Mouse (Mus musculus) embryo, embryonic 9.5 days (tissue): ENCODE measurements around the gene Crygn.
"Not testable (repeated sequence)": the region's sequence is repeated elsewhere in the genome, so short reads cannot be mapped to it uniquely, and the experiment has no call there.

ENCODE experiments used
- DNase-seq: peaks from one replicate; pipeline ENCODE4 v3.0.0-alpha.2; 2017; ENCODE audit errors: extremely low spot score

Gene Crygn

DNA sequence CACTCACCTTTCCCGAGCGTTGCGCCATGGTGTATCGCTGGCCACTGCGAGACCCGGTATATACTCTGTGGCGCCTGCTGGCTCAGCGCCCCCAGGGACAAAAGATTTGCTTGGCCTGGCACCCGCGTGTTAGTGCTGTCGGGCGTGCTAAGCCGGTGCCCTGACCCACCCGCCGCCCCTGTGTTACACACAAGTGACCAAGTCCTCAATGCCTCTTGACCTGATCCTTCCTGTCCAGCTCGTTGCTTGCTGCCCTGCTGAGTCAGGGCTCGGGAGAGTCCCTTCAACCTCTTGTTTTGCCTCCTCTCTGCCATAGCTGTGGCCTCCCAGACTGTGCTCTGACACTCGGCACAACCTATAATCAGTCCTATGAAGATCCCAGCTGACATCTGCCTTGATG lies at the start of gene Crygn:
Gene Crygn, minus strand, starts transcription at position 193 of the 400 bp plus-strand sequence.
- DNase-seq: no peak

DNA sequence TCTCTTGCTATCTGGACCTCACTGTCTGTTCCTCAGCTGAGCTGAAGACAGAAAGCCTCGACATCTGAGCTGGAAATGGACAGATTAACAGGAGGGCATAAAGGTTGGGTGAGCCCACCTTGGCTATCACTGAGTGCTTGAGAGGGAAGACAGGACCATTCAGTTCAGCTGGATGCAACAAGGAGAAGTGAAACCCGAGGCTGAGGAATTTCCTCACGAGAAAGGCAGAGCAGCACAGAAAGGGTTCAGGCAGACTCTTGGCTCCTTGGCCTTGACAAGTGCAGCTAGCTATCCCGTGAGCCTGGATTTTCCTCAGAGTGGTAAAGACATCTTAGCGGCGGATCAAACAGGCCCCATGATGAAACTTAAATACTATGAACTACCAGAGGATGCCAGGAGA lies 47.4 kb upstream of the Crygn start:
- DNase-seq: no peak

DNA sequence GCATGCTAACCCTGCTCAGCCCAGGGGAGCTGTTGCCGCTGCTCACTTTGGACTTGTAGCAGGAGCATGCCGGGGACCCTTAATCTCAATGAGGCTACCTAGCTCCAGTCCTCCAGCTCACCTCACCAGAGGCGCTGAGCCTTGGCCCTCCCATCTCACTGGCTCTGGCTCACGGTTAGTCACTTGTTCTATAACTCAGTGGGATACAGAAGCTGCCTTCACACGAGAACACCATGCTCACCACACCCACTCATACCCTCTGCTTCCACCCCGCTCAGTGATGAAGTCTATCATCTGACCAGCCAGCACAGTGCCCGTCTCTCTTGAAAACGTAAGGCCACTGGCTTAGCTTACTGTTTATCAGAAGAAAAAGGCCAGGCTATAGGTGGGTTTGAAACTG lies 46.9 kb upstream of the Crygn start:
- no peak for DNase-seq

- DNase-seq: no peak
These were observed 44.2 kb upstream of the Crygn start for GRCm38 (mm10) chr5:24801841-24802624.

GRCm38 (mm10) chr5:24800416-24800815 lies 42.6 kb upstream of the Crygn start:
- DNase-seq: no peak

GRCm38 (mm10) chr5:24798639-24799038 lies 40.8 kb upstream of the Crygn start:
- no peak for DNase-seq

DNA sequence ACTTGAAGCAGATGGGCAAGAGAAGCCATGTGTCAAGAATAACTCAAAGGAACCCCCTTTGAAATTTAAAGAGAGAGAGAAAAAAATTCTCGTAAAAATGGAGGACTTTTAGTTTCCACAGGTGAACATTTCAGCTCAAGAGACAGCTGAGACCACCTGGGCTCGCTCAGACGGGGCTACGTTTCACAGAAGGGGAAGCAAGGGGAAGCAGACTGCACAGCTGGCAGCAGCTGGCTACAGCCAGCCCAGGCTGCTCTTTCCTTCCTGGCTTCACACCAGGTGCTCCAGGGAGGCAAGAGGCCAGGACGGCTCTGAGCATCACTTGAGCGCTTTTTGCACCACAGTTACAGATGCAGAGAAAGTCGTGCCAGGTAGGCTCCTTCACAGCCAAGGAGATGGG lies 40.0 kb upstream of the Crygn start:
- no peak for DNase-seq

- no peak for DNase-seq
These were observed 35.2 kb upstream of the Crygn start for GRCm38 (mm10) chr5:24792961-24793360.

DNA sequence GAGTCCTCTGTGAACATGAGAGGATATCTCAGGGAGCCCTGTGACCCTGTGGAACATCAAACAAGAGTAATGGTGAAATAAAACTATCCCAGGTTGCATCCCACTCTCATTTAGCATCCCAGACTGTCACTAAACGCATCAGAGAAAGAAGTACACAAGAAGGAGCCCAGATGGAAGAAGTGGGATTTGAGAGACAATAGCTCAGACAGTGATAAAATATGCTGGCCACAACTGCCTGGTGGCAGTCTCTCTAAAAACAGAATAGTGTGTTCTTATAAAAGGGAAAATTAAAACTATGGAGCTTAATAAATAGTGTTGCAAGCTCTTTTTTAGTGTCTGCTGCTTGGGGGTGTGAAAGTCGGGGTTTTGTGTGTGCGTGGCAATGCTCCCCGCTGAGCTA lies 25.1 kb upstream of the Crygn start:
- DNase-seq: no peak

- no peak for DNase-seq
These were observed 23.2 kb upstream of the Crygn start for GRCm38 (mm10) chr5:24781048-24781447.

GRCm38 (mm10) chr5:24779881-24780512 lies 22.2 kb upstream of the Crygn start:
- DNase-seq: peak; percentile 53

DNA sequence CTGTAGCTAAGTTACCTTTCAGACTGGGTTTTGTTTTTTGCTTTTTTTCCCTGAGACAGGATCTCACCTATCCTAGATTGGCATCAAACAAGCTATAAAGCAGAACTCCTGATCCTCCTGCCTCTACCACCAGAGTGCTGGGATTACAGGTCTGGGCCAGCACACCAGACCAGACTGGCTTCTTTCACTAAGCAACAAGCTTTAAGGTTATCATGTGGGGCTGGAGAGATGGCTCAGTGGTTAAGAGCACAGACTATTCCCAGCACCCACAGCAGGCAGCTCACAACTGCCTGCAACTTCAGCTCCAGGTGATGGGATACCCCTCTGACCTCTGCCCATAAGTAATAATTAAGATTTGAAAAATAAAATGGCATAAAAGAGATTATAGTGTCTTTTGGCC lies 21.5 kb upstream of the Crygn start:
- DNase-seq: no peak

DNA sequence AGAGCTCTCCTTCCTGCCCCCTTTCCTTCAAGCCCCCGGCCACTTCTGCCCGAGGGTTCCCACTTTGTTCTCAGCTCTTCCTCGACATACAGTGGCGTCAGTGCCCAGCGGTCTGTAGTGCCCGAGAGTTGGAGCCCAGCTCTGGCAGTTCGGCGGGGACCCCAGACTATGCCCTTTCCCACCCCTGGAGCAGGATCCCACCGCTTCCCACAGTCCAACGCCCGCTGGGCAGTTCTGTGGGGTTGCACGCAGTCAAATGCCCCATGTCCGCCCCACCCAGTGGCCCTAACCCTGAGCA lies 21.0 kb upstream of the Crygn start:
- DNase-seq: no peak

- DNase-seq: no peak
These were observed 20.5 kb upstream of the Crygn start for GRCm38 (mm10) chr5:24778082-24778842.

GRCm38 (mm10) chr5:24776681-24777080 lies 18.9 kb upstream of the Crygn start:
- DNase-seq: no peak

DNA sequence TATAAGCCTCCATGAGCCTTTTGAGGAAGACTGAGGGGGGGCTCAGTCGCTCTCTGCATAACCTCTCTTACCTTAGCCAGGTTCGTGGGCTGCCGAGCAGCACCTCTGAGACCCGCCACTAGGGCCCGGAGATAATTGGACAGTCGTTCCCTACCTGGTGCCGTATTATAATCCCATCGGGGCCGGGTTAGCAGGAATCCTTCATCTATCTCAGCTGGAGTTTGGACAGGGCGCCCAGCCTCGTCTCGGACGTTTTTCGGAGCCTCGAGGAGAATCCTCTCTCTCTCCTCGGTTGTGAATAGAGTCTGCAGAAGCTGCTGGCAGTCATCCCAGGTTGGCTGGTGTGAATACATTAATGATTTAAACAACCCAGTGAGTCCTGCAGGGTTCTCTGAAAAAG lies 16.7 kb upstream of the Crygn start:
- DNase-seq: not testable (repeated sequence)

DNA sequence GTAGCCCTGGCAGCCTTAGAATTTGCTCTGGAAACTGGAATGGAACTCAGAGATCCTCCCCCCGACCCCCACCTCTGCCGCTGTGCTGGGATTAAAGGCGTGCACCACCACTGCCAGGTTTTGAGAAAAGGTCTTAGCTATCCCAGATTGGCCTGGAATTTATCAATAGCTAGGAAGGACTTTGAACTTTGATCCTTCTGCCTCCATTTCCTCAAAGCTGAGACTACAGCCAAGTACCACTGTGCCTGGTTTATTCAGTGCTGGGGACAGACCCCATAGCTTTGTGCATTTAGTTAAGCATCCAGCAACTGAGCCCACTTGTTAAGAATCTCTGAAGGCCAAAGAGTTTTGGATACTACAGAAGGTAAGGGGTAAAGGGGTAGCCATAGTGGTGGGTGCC lies 877 bp downstream of the Crygn start:
- DNase-seq: no peak

- DNase-seq: no peak
These were observed 5.7 kb downstream of the Crygn start for GRCm38 (mm10) chr5:24752175-24752498.

DNA sequence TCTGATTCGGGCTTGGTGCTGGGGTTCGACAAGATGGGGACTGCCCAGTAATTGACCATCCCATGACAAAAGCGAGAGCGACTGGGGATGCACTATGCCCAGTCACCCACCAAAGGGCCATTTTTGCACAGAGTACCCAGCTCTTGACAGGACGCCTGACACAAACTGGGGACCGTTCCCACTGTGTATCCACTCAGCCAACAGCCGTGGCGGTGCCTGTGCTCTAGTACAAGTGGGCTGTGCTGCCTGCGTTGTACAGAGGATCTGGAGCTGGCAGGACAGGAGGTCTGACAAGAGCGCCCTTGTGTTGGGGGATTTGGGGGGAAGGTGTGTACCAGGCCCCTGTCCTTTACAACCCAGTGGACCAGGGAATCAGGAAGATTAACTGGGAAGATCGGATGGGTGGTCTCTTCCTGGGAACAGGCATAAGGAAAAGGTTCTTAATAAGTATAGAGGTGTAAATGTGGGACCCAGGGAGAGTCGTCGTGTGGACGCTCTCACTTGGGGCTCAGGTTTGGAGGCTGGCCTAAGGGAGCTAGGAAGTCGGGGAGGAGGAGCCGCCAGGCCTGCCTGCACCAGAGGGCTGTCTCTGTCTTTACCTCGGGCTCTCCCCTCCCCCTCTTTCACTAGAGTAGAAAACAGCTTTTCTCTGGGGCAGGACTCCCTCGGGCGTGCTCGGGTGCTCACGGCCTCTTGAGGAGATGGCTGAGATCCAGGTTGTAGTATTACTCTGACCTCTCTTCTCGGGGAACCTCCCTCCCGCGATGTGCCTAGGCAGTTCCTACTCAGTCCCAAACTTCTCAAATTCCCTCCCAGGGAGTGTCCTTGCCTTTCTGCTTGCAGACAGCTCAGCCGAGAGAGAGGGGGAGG lies 6.3 kb downstream of the Crygn start:
- peak; percentile 81 for DNase-seq

- DNase-seq: peak; percentile 97
These were observed 7.2 kb downstream of the Crygn start for GRCm38 (mm10) chr5:24750321-24751304.

DNA sequence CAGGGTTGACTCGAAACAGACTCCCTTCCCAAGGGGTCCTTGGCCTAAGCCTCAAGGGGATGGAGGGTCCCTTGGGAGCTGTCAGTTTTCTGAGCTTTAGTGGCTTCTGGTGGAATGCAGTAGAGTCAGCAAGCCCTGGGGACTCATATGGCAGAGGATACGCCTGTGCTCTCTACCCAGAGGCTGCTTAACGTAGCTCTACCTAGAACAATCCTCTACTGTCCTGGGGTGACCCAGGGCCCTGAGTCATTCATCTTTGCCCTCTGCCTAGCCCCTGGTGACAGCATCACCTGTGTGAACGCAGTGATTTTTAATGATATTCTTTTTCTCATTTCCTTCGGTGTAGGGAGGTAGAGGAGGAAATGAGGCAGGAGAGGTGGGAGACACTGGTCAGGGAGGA lies 8.1 kb downstream of the Crygn start:
- no peak for DNase-seq
